Mouse (Mus musculus) adrenal gland, postnatal 14 days (tissue): ENCODE results near the gene Hoxb13. TPM values are rescaled to one million over a fixed set of nuclear protein-coding genes. Genes with fewer than 3 reads are reported as not detected.

Source experiments
- total RNA-seq: library from RNA; stranded (reverse); gene quantifications from 2 replicates; pipeline ENCODE4 v1.2.3, GENCODE M21; 2021

The Hoxb13 gene
- total RNA-seq, 1 experiment from 2014 or later, result not detected

Other genes with a start within 250 kb of the Hoxb13 start
- gene Igf2bp1, start 188.4 kb upstream of the Hoxb13 start, total RNA-seq, result 5.0 and 8.4 TPM in 2 replicates
- gene Gip, start 169.8 kb upstream of the Hoxb13 start, total RNA-seq, result not detected in 2 replicates
- gene Snf8, start 159.4 kb upstream of the Hoxb13 start, total RNA-seq, result 77.7 and 79.2 TPM in 2 replicates
- gene Ube2z, start 128.9 kb upstream of the Hoxb13 start, total RNA-seq, result 43.8 and 45.2 TPM in 2 replicates
- 244 and 262 TPM in 2 replicates for gene Atp5g1, start 118.6 kb upstream of the Hoxb13 start, total RNA-seq
- gene Calcoco2, start 82.4 kb upstream of the Hoxb13 start, total RNA-seq, result not detected in 2 replicates
- gene Ttll6, start 60.5 kb upstream of the Hoxb13 start, total RNA-seq, result not detected in 2 replicates
- gene Hoxb9, start 77.1 kb downstream of the Hoxb13 start, total RNA-seq, result 99.3 and 156 TPM in 2 replicates
- 56.7 and 59.4 TPM in 2 replicates for gene Hoxb8, start 87.6 kb downstream of the Hoxb13 start, total RNA-seq
- 34.3 and 37.8 TPM in 2 replicates for gene Hoxb7, start 92.3 kb downstream of the Hoxb13 start, total RNA-seq
- gene Hoxb6, start 98.2 kb downstream of the Hoxb13 start, total RNA-seq, result 35.7 and 39.8 TPM in 2 replicates
- gene Hoxb5, start 109.0 kb downstream of the Hoxb13 start, total RNA-seq, result 17.1 and 18.7 TPM in 2 replicates
- gene Hoxb4, start 124.0 kb downstream of the Hoxb13 start, total RNA-seq, result 14.0 and 15.7 TPM in 2 replicates
- gene Hoxb3, start 129.0 kb downstream of the Hoxb13 start, total RNA-seq, result 17.1 and 26.0 TPM in 2 replicates
- gene Hoxb2, start 156.2 kb downstream of the Hoxb13 start, total RNA-seq, result 18.0 and 19.3 TPM in 2 replicates
- not detected in 2 replicates for gene Hoxb1, start 171.4 kb downstream of the Hoxb13 start, total RNA-seq